Comparison of ENCODE assay signal across 24 mouse cellular contexts in the genomic region with DNA sequence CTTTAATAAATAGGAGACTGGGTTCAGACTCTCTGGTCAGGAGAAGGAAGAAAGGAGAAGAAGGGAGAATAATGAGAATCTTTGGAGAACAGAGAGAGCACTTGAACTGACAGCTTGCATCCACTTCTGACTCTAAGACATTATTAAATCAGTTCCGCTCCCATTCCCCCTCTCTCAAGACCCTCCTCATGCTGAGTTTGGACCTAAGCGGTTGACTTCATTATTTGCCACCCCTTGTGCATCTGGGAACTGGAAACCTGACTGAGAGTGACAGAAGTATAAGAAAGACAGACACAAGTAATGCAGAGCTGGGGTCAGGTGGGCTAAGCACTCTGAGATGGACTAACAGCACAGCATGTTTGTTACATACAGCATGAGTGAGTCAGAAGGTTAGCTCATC.
"Had no signal": no experiment of that assay in that cellular context is flagged by ENCODE, and none has a peak within 500 bp of the region (broad histone marks: within the 10 kb centered on the region; RNA-seq: fewer than 3 reads in every experiment).

No protein-coding gene starts in this region.

- H3K4me1 ChIP-seq: heart, embryonic 10.5 days; heart, embryonic 12.5 days; hindbrain, embryonic 12.5 days; kidney, embryonic 15.5 days; limb, embryonic 10.5 days; limb, embryonic 12.5 days; liver, embryonic 13.5 days had no signal

- H3K36me3 ChIP-seq: heart, embryonic 10.5 days; heart, embryonic 12.5 days; hindbrain, embryonic 12.5 days; kidney, embryonic 15.5 days; limb, embryonic 10.5 days; limb, embryonic 12.5 days; liver, embryonic 13.5 days had no signal

- H3K9me3 ChIP-seq: heart, embryonic 10.5 days; heart, embryonic 12.5 days; hindbrain, embryonic 12.5 days; kidney, embryonic 15.5 days; limb, embryonic 10.5 days; limb, embryonic 12.5 days; liver, embryonic 13.5 days had no signal

- DNase-seq: gastrocnemius, adult 2 months; gastrocnemius, postnatal 10 days; gastrocnemius, postnatal 25 days; heart, adult 18-20 months; heart, postnatal 10 days; kidney, adult 11 months; kidney, adult 2 months; kidney, adult 9 months; kidney, postnatal 14 days; kidney, postnatal 36 days; layer of hippocampus, adult 9-11 months; liver; liver, embryonic 13.5 days had no signal

- H3K4me3 ChIP-seq: gastrocnemius, adult 2 months; heart, embryonic 10.5 days; heart, embryonic 12.5 days; hindbrain, embryonic 12.5 days; kidney, embryonic 15.5 days; left cerebral cortex, adult 2 months; limb, embryonic 10.5 days; limb, embryonic 12.5 days; liver, embryonic 13.5 days had no signal

- H3K27me3 ChIP-seq: heart, embryonic 12.5 days; hindbrain, embryonic 12.5 days; kidney, embryonic 15.5 days; limb, embryonic 12.5 days; liver, embryonic 13.5 days had no signal

- H3K9ac ChIP-seq: heart, embryonic 12.5 days; hindbrain, embryonic 12.5 days; hindbrain, embryonic 14.5 days; kidney, embryonic 15.5 days; limb, embryonic 12.5 days; liver, embryonic 13.5 days had no signal

- ATAC-seq: intestine, embryonic 16.5 days had no signal

- H3K4me2 ChIP-seq: heart, embryonic 12.5 days; hindbrain, embryonic 12.5 days; hindbrain, embryonic 14.5 days; kidney, embryonic 15.5 days; limb, embryonic 12.5 days; liver, embryonic 11.5 days; liver, embryonic 13.5 days had no signal

- H3K27ac ChIP-seq: gastrocnemius, adult 2 months; heart, embryonic 10.5 days; hindbrain, embryonic 12.5 days; kidney, embryonic 15.5 days; kidney, postnatal 0 days; left cerebral cortex, adult 2 months; limb, embryonic 10.5 days; limb, embryonic 12.5 days; liver, embryonic 13.5 days had no signal
